Mouse (Mus musculus) hindbrain, embryonic 10.5 days (tissue): ENCODE data around the gene Ddx51. TPM values are rescaled to one million over a fixed set of nuclear protein-coding genes. Genes with fewer than 3 reads are reported as not detected.

Experiments
- DNase-seq: peaks from one replicate; pipeline ENCODE4 v3.0.0-alpha.2; 2017; ENCODE audit warnings: low spot score
- H3K27ac ChIP-seq: fragments of 300-500 bp; sonication (generic); 2 replicates; pipeline ENCODE4 v1.5.1; 2016; ENCODE audit warnings: mild to moderate bottlenecking, moderate library complexity
- H3K27me3 ChIP-seq: fragments of 300-500 bp; sonication (generic); 2 replicates; pipeline ENCODE4 v1.6.1; 2016; ENCODE audit warnings: mild to moderate bottlenecking; ENCODE audit not compliant: poor library complexity, insufficient read depth, severe bottlenecking
- H3K36me3 ChIP-seq: fragments of 300-500 bp; sonication (generic); 2 replicates; pipeline ENCODE4 v1.6.1; 2016; ENCODE audit warnings: mild to moderate bottlenecking, moderate library complexity
- H3K4me1 ChIP-seq: fragments of 300-500 bp; sonication (generic); replicated peaks from 2 replicates; pipeline ENCODE4 v1.6.1; 2016; ENCODE audit warnings: mild to moderate bottlenecking
- H3K4me3 ChIP-seq: fragments of 300-500 bp; sonication (generic); 2 replicates; pipeline ENCODE4 v1.5.1; 2016; ENCODE audit warnings: mild to moderate bottlenecking, moderate library complexity
- H3K9me3 ChIP-seq: fragments of 300-500 bp; sonication (generic); 2 replicates; pipeline ENCODE4 v1.6.1; 2016; ENCODE audit warnings: mild to moderate bottlenecking, moderate library complexity
- WGBS: fragments of 180-500 bp; shearing (Covaris S2); methylation state at CpG from one replicate; pipeline ENCODE4 v1.1.7; 2016; 5-methylcytosine and 5-hydroxymethylcytosine counted together
- polyA plus RNA-seq: library from polyadenylated mRNA; unstranded; fragments of >200 nt; fragmentation: Nextera tagmentation; extraction: Ambion mirVana; gene quantifications from 2 replicates; pipeline ENCODE4 v1.2.1, GENCODE M21; 2016

Ddx51 gene
- polyA plus RNA-seq, 1 experiment from 2014 or later, result 33.7 TPM

DNA sequence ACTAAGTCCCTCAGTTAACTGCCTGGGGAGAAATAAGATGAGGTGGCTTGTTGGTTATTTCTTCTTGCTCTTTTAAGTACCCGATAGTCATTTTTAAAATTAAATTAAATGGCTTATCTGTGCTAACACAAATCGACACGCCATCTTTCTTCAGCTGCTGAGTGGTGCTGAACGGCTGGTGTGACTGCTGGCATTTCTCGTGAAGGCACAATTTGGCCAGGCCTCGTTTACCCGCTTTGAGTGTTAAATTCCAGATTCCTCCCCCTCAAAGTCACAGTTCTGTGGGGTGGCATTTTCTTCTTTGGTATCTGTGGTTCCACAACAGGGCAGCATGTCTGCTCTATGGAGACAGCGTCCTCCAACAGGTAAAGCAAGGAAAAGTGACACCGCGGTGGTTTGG is 25.9 kb upstream of the Ddx51 start:
- Histone ChIP-seq H3K4me1 (peaks cover 6% of the 10 kb centered on the region), H3K4me3 (no peak overlapping the region), H3K36me3 (no peaks in the 10 kb centered on the region), H3K27me3 (0 out of 2 replicates have a peak, but pooled peaks cover 4% of the 10 kb centered on the region), H3K9me3 (no peaks in the 10 kb centered on the region), H3K27ac (no peak overlapping the region)
- 78% methylated on average over 10 of the region's 10 CpGs for WGBS
- DNase-seq, result no peak

DNA sequence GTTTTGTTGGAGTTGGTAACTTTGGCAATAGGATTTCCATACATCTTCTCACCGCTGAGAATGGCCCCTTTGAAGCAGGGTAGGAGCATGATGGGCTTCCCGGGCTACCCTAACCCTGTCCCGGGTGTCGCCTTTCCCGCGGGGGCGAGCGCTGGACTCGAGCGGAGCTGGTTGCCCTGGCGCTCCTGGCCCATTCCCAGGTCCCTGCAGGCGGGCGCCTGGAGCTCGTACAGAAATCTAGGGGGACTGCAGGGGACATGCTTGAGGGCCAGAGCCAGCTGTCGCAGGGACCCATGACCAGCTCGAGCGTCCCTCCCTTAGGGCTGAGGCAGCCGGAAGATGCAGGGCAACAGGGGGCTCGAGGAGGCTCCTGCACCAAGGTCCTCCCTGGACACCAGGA is 25.1 kb upstream of the Ddx51 start:
- Histone ChIP-seq H3K4me1 (peaks cover 6% of the 10 kb centered on the region), H3K27me3 (0 out of 2 replicates have a peak, but pooled peaks cover 4% of the 10 kb centered on the region), H3K27ac (no peak overlapping the region), H3K9me3 (no peaks in the 10 kb centered on the region), H3K4me3 (peak overlapping the region; percentile 27; the same call in 1 of the 2 replicates), H3K36me3 (no peaks in the 10 kb centered on the region)
- whole genome bisulfite sequencing, result 26% methylated on average over 19 of the region's 19 CpGs
- no peak for DNase-seq

DNA sequence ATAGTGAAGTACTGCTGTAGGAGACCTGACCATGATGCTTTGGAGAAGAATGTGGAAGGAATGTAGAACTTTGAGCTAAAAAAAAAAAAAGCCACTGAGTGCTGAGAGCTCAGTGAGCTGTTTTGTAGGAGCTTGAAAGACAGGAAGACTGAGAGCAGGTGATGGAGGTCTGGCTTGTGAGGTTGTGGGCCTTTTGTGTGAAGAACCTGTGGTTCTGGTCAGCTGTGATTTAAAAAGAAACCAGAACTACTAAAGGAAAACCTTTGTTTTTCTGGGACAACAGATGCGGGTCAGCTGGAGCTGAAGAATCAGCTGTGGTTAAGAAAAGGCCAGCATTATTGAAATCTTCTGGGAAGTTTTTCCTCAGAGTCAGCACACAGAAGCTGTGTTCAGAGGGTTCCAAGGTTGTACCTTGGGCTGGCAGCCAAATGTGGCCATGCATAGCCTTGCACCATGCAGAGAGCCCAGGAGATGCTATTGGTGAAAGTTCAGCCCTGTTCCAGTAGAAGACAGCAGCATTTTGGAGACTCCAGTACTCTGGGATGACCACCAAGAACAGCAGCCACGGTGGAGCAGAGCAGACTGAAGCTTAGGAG is 23.6 kb upstream of the Ddx51 start:
- Histone ChIP-seq H3K9me3 (no peaks in the 10 kb centered on the region), H3K4me3 (no peak overlapping the region), H3K27me3 (0 out of 2 replicates have a peak, but pooled peaks cover 4% of the 10 kb centered on the region), H3K4me1 (peaks cover 6% of the 10 kb centered on the region), H3K27ac (no peak overlapping the region), H3K36me3 (no peaks in the 10 kb centered on the region)
- 90% methylated on average over 2 of the region's 2 CpGs for WGBS
- DNase-seq, result no peak

DNA sequence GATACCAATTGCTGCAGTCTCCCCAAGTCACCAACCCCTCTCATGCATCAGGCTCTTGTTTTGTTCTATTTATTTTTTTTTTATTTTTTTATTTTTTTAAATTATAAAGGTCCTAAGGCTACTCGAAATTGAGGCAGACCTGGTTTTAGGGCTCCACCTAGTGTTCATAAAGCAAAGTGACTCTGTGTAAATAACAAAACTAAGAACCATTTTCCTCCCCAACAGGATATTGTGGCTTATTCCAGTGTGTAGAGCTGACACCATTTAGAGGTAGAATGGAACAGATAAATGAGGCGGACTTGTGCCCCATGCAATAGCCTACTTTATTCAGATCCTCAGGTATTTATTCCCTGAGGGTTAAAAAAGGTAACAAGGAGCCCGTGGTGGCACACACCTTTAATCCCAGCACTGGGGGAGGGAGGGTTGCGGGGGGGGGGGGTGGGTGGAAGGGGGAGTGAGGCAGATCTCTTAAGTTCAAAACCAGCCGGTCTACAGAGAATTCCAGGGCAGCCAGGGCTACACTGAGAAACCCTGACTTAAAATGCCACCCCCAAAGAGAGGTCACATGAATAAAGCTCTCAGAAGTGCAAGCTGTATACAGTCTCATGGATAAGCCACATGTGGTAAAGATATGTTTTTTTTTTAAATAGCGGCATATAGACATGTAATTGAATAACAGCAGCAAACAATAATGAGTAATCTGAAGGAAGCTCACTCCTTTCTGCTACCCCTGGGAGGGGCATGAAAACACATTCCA is 17.1 kb upstream of the Ddx51 start:
- no peak overlapping the region for H3K4me3 ChIP-seq
- 0 out of 2 replicates have a peak, but pooled peaks cover 5% of the 10 kb centered on the region for H3K4me1 ChIP-seq
- H3K36me3 ChIP-seq, result no peaks in the 10 kb centered on the region
- WGBS, result 48% methylated on average over 6 of the region's 6 CpGs
- no peak for DNase-seq
- H3K9me3 ChIP-seq, result no peaks in the 10 kb centered on the region
- H3K27ac ChIP-seq, result no peak overlapping the region
- peaks cover 7% of the 10 kb centered on the region; the same call in 1 of the 2 replicates for H3K27me3 ChIP-seq

DNA sequence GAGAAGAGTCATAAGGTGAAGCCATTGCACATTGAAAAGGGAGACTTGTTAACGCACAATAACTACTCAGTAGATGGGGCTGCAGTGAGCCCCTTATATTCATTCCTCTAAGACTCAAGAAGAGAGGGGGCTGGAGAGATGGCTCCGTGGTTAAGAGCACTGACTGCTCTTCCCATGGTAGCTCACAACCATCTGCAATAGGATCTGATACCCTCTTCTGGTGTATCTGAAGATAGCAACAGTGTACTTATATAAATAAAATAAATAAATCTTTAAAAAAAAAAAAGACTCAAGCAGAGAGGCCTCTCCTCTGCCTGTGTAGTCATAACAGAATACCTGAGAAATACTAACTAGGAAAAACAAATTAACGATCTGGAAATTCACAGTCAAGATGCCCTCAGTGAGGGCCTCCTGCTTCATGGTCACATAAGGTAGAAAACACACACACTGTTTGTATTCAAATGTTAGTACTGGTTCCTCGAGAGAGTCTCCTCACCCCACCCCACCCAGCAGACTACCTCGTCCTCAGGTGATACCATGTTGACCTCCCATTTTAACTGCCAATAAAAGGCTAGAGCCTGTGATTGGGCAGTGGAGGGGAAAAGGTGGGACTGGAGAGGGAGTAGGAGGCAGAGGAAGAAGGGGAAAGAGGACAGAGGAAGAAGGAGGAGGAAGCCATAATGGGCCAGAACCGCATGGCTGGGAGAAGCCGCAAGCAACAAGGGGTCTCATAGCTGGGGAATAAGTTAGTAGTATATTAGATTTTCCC is 14.8 kb upstream of the Ddx51 start:
- H3K9me3 ChIP-seq, result 0 out of 2 replicates have a peak, but pooled peaks cover 6% of the 10 kb centered on the region
- no peak for DNase-seq
- peaks cover 7% of the 10 kb centered on the region; the same call in 1 of the 2 replicates for H3K27me3 ChIP-seq
- WGBS, result 82% methylated on average over 7 of the region's 7 CpGs
- no peaks in the 10 kb centered on the region for H3K36me3 ChIP-seq
- no peak overlapping the region for H3K27ac ChIP-seq
- H3K4me1 ChIP-seq, result 0 out of 2 replicates have a peak, but pooled peaks cover 5% of the 10 kb centered on the region
- no peak overlapping the region for H3K4me3 ChIP-seq

DNA sequence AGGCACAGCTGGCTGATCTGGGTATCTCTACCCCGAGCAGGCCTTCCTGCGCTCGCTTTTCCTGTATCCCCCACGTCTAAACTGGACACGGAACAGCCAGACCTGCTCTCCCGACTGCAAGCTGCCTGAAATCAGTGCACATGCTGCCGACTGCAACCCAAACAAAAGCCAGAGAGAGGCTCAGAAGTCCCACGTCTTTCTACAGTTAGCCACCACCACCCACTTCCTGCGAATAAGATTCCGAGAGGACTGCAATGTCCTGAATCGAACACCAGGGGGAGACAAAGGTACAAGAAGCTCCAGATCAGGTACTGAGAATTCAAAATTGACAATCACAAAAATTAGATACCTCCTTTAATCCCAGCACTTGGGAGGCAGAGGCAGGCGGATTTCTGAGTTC is 13.8 kb upstream of the Ddx51 start:
- H3K4me3 ChIP-seq, result no peak overlapping the region
- H3K9me3 ChIP-seq, result 0 out of 2 replicates have a peak, but pooled peaks cover 6% of the 10 kb centered on the region
- peak overlapping the region; percentile 77 for H3K27ac ChIP-seq
- WGBS, result 28% methylated on average over 12 of the region's 12 CpGs
- peaks cover 7% of the 10 kb centered on the region; the same call in 1 of the 2 replicates for H3K27me3 ChIP-seq
- H3K4me1 ChIP-seq, result 0 out of 2 replicates have a peak, but pooled peaks cover 5% of the 10 kb centered on the region
- peak; percentile 77 for DNase-seq
- H3K36me3 ChIP-seq, result no peaks in the 10 kb centered on the region

DNA sequence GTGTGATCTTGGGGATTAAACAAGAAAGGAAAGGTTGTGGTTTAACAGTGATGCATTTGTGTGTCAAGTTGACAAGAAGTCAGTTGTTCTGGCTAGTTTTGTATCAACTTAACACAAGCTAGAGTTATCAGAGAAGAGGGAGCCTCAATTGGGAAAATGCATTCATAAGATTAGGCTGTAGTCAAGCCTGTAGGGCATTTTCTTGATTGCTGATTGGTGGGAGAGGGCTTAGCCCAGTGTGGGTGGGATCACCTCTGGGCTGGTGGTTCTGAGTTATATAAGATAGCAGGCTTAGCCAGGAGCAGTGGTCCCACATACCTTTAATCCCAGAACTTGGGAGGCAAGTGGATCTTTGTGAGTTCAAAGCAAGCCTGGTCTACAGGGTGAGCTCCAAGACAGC is 6.9 kb upstream of the Ddx51 start:
- H3K4me1 ChIP-seq, result no peaks in the 10 kb centered on the region
- H3K4me3 ChIP-seq, result no peak overlapping the region
- H3K36me3 ChIP-seq, result peaks cover 64% of the 10 kb centered on the region
- H3K9me3 ChIP-seq, result 0 out of 2 replicates have a peak, but pooled peaks cover 6% of the 10 kb centered on the region
- no peaks in the 10 kb centered on the region for H3K27me3 ChIP-seq
- no peak overlapping the region for H3K27ac ChIP-seq
- DNase-seq, result no peak

DNA sequence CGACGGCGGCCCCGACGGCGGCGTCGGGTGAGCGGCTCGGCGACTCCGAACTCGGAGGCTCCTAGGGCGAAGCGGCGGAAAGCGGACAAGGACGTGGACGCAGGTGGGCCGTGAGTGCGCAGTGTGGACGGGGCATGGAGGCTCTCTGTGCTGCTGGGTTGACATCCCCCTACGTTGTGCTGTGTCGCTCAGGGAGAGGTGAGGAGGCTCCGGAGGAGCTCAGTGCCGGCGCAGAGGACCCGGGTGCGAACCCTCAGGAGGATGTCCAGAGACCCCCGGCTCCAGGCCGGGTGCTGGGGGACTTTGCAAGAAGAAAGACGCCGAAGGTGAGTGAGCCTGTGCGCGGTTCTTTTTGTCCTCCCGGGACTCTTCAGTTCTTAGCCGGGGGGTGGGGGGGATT is 435 bp downstream of the Ddx51 start:
- WGBS, result 2% methylated on average over 37 of the region's 37 CpGs
- Histone ChIP-seq H3K36me3 (peaks cover 75% of the 10 kb centered on the region), H3K4me1 (peaks cover 21% of the 10 kb centered on the region), H3K9me3 (no peaks in the 10 kb centered on the region), H3K27me3 (no peaks in the 10 kb centered on the region), H3K27ac (peak overlapping the region; percentile 91), H3K4me3 (peak overlapping the region; percentile 86)
- DNase-seq, result no peak

DNA sequence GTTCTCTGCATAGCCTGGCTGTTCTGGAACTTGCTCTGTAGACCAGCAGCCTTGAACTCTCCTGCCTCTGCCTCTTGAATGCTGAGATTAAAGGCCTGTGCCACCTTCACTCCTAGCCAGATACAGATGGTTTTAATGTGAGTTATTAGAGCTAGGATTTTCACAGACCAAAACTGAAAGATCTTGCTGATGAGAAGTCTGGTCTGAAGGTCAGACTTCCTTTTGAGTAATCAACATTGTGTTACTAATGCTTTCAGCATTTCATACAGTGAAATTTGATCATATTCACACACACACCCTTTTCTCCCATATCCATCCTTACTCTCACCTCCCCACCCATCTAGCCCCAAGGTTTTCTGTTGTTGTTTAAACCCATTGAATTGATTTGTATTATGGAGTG is 6.4 kb downstream of the Ddx51 start:
- no peaks in the 10 kb centered on the region for H3K4me1 ChIP-seq
- H3K4me3 ChIP-seq, result no peak overlapping the region
- no peak for DNase-seq
- no peaks in the 10 kb centered on the region for H3K27me3 ChIP-seq
- H3K27ac ChIP-seq, result no peak overlapping the region
- H3K9me3 ChIP-seq, result no peaks in the 10 kb centered on the region
- peaks cover 98% of the 10 kb centered on the region for H3K36me3 ChIP-seq

DNA sequence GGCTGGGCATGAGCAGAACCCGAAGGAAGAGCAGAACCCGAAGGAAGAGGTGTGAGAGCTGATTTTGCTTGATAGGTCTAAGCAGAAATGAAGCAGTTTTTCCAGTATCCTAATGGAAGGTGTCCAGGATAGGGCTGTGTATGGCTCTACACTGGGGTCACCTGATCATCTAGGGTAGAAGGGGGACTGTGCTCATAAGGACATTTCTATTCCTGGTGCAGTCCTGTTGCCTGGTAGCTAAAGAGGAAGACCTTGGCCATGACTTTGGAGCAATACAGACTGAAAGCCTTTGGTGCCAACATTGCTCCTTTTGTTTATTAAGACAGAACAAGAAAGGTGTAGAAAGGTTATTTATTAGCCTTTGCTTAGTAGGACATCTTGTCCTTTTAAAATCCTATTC is 10.8 kb downstream of the Ddx51 start:
- Histone ChIP-seq H3K36me3 (peaks cover 98% of the 10 kb centered on the region), H3K4me1 (no peaks in the 10 kb centered on the region), H3K4me3 (no peak overlapping the region), H3K27ac (no peak overlapping the region), H3K27me3 (no peaks in the 10 kb centered on the region), H3K9me3 (no peaks in the 10 kb centered on the region)
- 92% methylated on average over 2 of the region's 2 CpGs for WGBS
- no peak for DNase-seq

DNA sequence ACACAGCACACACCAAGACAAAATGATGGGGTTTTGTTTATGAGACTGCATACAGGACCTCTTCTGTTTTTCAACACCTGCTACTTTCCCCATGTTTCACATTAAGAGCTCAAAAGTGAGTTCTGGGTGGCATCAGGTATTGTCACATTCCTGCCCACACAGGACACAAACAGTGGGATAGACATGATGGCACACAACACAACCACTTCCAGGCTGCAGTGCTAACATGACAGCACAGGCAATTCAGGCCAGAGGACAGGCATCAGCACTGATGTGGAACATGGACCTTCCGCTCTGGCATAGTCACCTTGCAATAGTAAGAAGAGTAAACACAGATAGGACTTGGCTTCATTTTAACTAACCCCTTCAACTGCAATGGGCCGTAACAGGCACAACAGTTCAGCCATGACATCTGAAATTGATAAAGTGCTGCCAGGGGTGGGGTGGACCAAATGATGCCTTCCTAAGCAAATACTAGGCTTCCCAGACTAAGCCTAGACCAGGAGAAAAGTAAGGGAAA is 11.6 kb downstream of the Ddx51 start:
- no peaks in the 10 kb centered on the region for H3K9me3 ChIP-seq
- no peak overlapping the region for H3K27ac ChIP-seq
- no peak for DNase-seq
- WGBS, result 90% methylated on average over 2 of the region's 2 CpGs
- no peaks in the 10 kb centered on the region for H3K27me3 ChIP-seq
- no peaks in the 10 kb centered on the region for H3K4me1 ChIP-seq
- H3K4me3 ChIP-seq, result no peak overlapping the region
- peaks cover 98% of the 10 kb centered on the region for H3K36me3 ChIP-seq

DNA sequence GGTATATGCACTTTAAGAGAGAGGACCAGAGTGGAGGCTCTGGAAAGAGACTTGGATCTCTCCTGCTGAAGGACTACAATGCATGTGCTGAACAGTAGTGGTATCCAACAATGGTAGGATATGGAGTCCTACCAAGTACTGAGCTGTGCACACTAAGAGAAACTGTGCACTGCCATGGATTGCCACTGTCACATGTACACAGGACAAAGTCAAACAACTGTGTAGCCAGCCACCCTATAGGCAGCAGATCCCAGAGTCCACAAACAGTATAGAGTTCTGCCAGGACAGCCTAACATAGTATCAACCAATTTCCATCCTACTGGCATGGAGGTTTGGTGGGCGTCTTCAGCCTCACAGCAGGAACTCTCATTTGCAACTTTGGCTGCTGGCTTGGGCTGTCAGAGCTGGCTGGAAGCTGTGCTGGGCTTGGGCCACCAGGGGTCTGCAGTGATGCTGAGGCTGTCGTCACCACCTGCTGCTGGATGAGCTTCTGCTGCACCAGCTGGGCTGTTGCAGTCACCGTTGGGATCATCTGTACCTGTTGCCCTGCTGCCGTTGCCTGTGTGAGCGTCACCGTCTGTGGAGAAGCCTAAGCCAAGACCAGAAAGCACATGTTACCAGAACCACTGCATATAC is 12.4 kb downstream of the Ddx51 start:
- Histone ChIP-seq H3K4me1 (no peaks in the 10 kb centered on the region), H3K9me3 (no peaks in the 10 kb centered on the region), H3K27me3 (no peaks in the 10 kb centered on the region), H3K36me3 (peaks cover 98% of the 10 kb centered on the region), H3K4me3 (no peak overlapping the region), H3K27ac (no peak overlapping the region)
- DNase-seq, result no peak
- WGBS, result 70% methylated on average over 6 of the region's 6 CpGs
